ENCODE assay signal across 20 mouse cellular contexts in the genomic region with DNA sequence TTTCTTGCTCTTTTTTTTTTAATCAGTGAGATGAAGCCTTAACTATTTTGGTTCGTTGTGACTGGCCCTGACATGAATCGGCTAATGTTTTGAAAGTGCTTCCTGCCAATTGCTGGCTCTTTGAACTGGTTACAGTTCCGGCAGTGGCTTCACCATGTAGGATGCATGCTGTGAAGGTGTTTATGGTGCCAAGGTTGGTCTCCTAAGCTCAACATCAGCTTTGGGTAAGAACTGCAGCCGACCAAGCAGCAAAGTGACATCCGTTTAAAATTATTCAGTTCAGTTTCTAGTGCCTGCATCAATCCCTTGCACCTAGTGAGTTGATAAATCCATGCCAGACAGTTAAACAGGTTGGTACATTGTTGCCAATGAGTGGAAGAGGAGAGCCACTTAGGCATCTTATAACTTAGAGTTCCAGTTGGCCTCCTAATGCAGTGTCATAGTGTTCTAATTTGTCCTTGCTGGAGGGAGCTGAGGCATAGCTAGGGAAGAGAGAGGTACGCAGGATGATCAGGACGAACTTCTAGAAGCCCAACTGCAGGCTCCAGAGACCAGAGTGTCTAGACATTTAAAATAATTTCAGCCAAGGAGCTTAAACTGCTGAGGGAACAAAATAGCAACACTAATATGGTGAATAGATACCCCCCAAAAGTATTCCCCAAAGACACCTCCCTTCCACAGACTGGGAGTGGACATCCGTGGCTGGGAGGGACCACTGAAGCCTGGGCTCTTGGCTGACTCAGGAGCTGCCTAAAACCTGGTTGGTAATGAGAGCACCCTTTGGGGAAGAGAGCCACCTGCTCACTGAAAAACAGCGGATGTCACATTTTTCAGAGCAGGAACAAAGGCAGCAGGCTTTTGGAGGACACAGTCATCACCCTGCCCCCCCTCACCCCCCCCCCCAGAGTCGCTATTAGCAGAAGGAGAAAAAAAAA. TPM values are rescaled to one million over a fixed set of nuclear protein-coding genes. Genes with fewer than 3 reads are reported as not detected.
DNase-seq lines count a peak whose midpoint lies in the region.
"Had no signal": no experiment of that assay in that cellular context is flagged by ENCODE, and none has a peak within 500 bp of the region (broad histone marks: within the 10 kb centered on the region; RNA-seq: fewer than 3 reads in every experiment).

No protein-coding gene starts in this region.

- peak; percentile 15 for DNase-seq in CD4-positive helper T cell, adult 2 months (ENCODE audit: low read depth, low spot score)
- DNase-seq in T-cell, adult 2 months (ENCODE audit: low spot score): peak; percentile 34
- peak; percentile 55 for DNase-seq in cerebellum, adult 8-10 months
- peak; percentile 64 for DNase-seq in cerebellum, postnatal 36 days
- DNase-seq in layer of hippocampus, postnatal 36 days: no peak
- no peak for DNase-seq in gastrocnemius, postnatal 4 days (ENCODE audit: low spot score in 2 of 2)
- no peak for DNase-seq in kidney, adult 18-20 months
- no peak for DNase-seq in gastrocnemius, postnatal 10 days
- DNase-seq: adrenal gland, postnatal 25 days; gastrocnemius, postnatal 36 days; heart, postnatal 36 days; kidney, adult 9 months; kidney, postnatal 25 days; lung, adult 18-20 months; lung, postnatal 10 days; right cerebral cortex, postnatal 14 days; spleen, adult 18-20 months had no signal

RNA-seq across cellular contexts. Expression of a gene that starts 6.6 kb away (rescaled TPM):
- total RNA-seq in layer of hippocampus, postnatal 36 days (2021): 1 to 10 TPM; 1.6 to 2.5 TPM
- total RNA-seq in gastrocnemius, postnatal 4 days (2021): not detected
- under 1 TPM; 0.14 to 0.32 TPM for total RNA-seq in gastrocnemius, postnatal 10 days (2021)
- total RNA-seq: adrenal gland, postnatal 25 days; common myeloid progenitor, adult 5-6 weeks; gastrocnemius, postnatal 36 days; heart, postnatal 36 days; megakaryocyte progenitor cell, adult 5-6 weeks; neutrophil, adult 5-6 weeks had no signal

RNA-seq across cellular contexts. Expression of a gene that starts 32.9 kb away (rescaled TPM):
- total RNA-seq in layer of hippocampus, postnatal 36 days (2021): 1 to 10 TPM in 1 of 2 experiments, under 1 TPM in 1; 0.30 to 1.1 TPM
- total RNA-seq in gastrocnemius, postnatal 4 days (2021): under 1 TPM; 0.54 to 0.69 TPM
- total RNA-seq in gastrocnemius, postnatal 10 days (2021): under 1 TPM; 0.56 to 0.75 TPM
- total RNA-seq: common myeloid progenitor, adult 5-6 weeks had no signal

Comparison
In these comparisons a context has a peak if more than half of its experiments do, and no peak if none do; other contexts are left out.
1. DNase-seq: peak in CD4-positive helper T cell, adult 2 months (single experiment), T-cell, adult 2 months (single experiment), cerebellum, adult 8-10 months (single experiment) and cerebellum, postnatal 36 days (2 of 2); none in layer of hippocampus, postnatal 36 days (0 of 2), gastrocnemius, postnatal 4 days (0 of 2), kidney, adult 18-20 months (single experiment) and gastrocnemius, postnatal 10 days (single experiment).